Mouse (Mus musculus) heart, adult 2 months (tissue): Measurements from ENCODE around the gene Ppp4r3a.

Source experiments
- CTCF ChIP-seq: fragments of 200-600 bp; IDR thresholded peaks from 2 replicates; pipeline ENCODE4 v1.8.1; 2022; ENCODE audit warnings: antibody characterized with exemption, mild to moderate bottlenecking, moderate library complexity
- EP300 ChIP-seq: fragments of 200-500 bp; IDR thresholded peaks from 2 replicates; pipeline ENCODE4 v1.6.1; 2011; ENCODE audit warnings: low read depth, low read length, control low read depth; ENCODE audit not compliant: insufficient read depth

- TF ChIP-seq CTCF (no peak), EP300 (no peak)
Observed at GRCm38 (mm10) chr12:101089955-101090354, 6.5 kb upstream of the Ppp4r3a start.
